Mouse (Mus musculus) limb, embryonic 13.5 days (tissue): ENCODE results near the gene Ifna12. TPM values are rescaled to one million over a fixed set of nuclear protein-coding genes. Genes with fewer than 3 reads are reported as not detected.

ENCODE experiments used
- polyA plus RNA-seq: library from polyadenylated mRNA; unstranded; fragments of >200 nt; fragmentation: Nextera tagmentation; extraction: Ambion mirVana; gene quantifications from 2 replicates; pipeline ENCODE4 v1.2.1, GENCODE M21; 2015

Ifna12 gene
- polyA plus RNA-seq, 1 experiment from 2014 or later, result not detected

Other genes with a start within 250 kb of the Ifna12 start
- gene Hacd4, start 164.4 kb downstream of the Ifna12 start, polyA plus RNA-seq, result 6.8 TPM in 2 replicates
- not detected in 2 replicates for gene Ifnb1, start 80.6 kb downstream of the Ifna12 start, polyA plus RNA-seq
- gene Ifna15, start 45.1 kb downstream of the Ifna12 start, polyA plus RNA-seq, result not detected in 2 replicates
- gene Ifna14, start 31.6 kb downstream of the Ifna12 start, polyA plus RNA-seq, result not detected in 2 replicates
- not detected in 2 replicates for gene Ifna9, start 11.0 kb downstream of the Ifna12 start, polyA plus RNA-seq
- not detected in 2 replicates for gene C87499, start 31.0 kb upstream of the Ifna12 start, polyA plus RNA-seq
- not detected in 2 replicates for gene Ifna13, start 41.1 kb upstream of the Ifna12 start, polyA plus RNA-seq
- not detected in 2 replicates for gene Ifna16, start 73.5 kb upstream of the Ifna12 start, polyA plus RNA-seq
- not detected in 2 replicates for gene Ifna2, start 80.5 kb upstream of the Ifna12 start, polyA plus RNA-seq
- not detected in 2 replicates for gene Ifnab, start 88.0 kb upstream of the Ifna12 start, polyA plus RNA-seq
- 1.0 and 1.1 TPM in 2 replicates for gene Gm26566, start 118.4 kb upstream of the Ifna12 start, polyA plus RNA-seq
- gene Klhl9, start 119.1 kb upstream of the Ifna12 start, polyA plus RNA-seq, result 123 and 130 TPM in 2 replicates
- not detected in 2 replicates for gene Gm13271, start 151.5 kb upstream of the Ifna12 start, polyA plus RNA-seq
- gene Gm13283, start 156.7 kb upstream of the Ifna12 start, polyA plus RNA-seq, result 0.34 and 0.45 TPM in 2 replicates
- 0.46 and 0.59 TPM in 2 replicates for gene Gm13290, start 170.5 kb upstream of the Ifna12 start, polyA plus RNA-seq
- gene Gm13289, start 173.5 kb upstream of the Ifna12 start, polyA plus RNA-seq, result not detected in 2 replicates
- gene Gm13272, start 176.5 kb upstream of the Ifna12 start, polyA plus RNA-seq, result not detected in 2 replicates
- gene Ifnz, start 178.8 kb upstream of the Ifna12 start, polyA plus RNA-seq, result 0.27 and 0.41 TPM in 2 replicates
- gene Gm13276, start 182.3 kb upstream of the Ifna12 start, polyA plus RNA-seq, result not detected in 2 replicates
- gene Gm13277, start 185.3 kb upstream of the Ifna12 start, polyA plus RNA-seq, result not detected in 2 replicates
- not detected in 2 replicates for gene Gm13278, start 188.2 kb upstream of the Ifna12 start, polyA plus RNA-seq
- gene Gm13275, start 191.1 kb upstream of the Ifna12 start, polyA plus RNA-seq, result not detected in 2 replicates
- not detected in 2 replicates for gene Gm13279, start 194.0 kb upstream of the Ifna12 start, polyA plus RNA-seq
- 0.76 and 1.0 TPM in 2 replicates for gene Gm13285, start 196.3 kb upstream of the Ifna12 start, polyA plus RNA-seq
- not detected in 2 replicates for gene Gm13287, start 199.9 kb upstream of the Ifna12 start, polyA plus RNA-seq
- not detected in 2 replicates for gene Gm13288, start 202.2 kb upstream of the Ifna12 start, polyA plus RNA-seq
- gene Ifna7, start 212.9 kb upstream of the Ifna12 start, polyA plus RNA-seq, result not detected in 2 replicates
- gene Ifna11, start 216.6 kb upstream of the Ifna12 start, polyA plus RNA-seq, result not detected in 2 replicates
- not detected in 2 replicates for gene Ifna6, start 224.0 kb upstream of the Ifna12 start, polyA plus RNA-seq
- not detected in 2 replicates for gene Ifna5, start 232.1 kb upstream of the Ifna12 start, polyA plus RNA-seq
- gene Ifna4, start 238.5 kb upstream of the Ifna12 start, polyA plus RNA-seq, result not detected in 2 replicates
- gene Ifna1, start 246.7 kb upstream of the Ifna12 start, polyA plus RNA-seq, result not detected in 2 replicates